Mouse (Mus musculus): Measurements from ENCODE around the gene Gpr152.

The Gpr152 gene

GRCm38 (mm10) chr19:4139446-4139845, at the start of gene Gpr152:
TSS of gene Gpr152 (plus strand) at chr19:4139787.
- DNase-seq (ENCODE audit: low spot score), result no peak

- no peak for DNase-seq (ENCODE audit: low spot score)
These were observed 49.1 kb upstream of the Gpr152 start for GRCm38 (mm10) chr19:4090446-4090845.

- no peak for DNase-seq (ENCODE audit: low spot score)
These were observed 48.2 kb upstream of the Gpr152 start for GRCm38 (mm10) chr19:4091383-4091782.

- DNase-seq (ENCODE audit: low spot score), result no peak
These were observed 46.8 kb upstream of the Gpr152 start for GRCm38 (mm10) chr19:4092750-4093149.

GRCm38 (mm10) chr19:4093772-4094171, 45.8 kb upstream of the Gpr152 start:
- DNase-seq (ENCODE audit: low spot score), result no peak

- no peak for DNase-seq (ENCODE audit: low spot score)
These were observed 45.2 kb upstream of the Gpr152 start for GRCm38 (mm10) chr19:4094348-4094747.

- DNase-seq (ENCODE audit: low spot score), result no peak
These were observed 44.7 kb upstream of the Gpr152 start for GRCm38 (mm10) chr19:4094774-4095303.

GRCm38 (mm10) chr19:4095802-4096201, 43.8 kb upstream of the Gpr152 start:
- no peak for DNase-seq (ENCODE audit: low spot score)

GRCm38 (mm10) chr19:4096642-4097440, 42.7 kb upstream of the Gpr152 start, which contains the start of gene Cdk2ap2:
TSS of gene Cdk2ap2 (plus strand) at chr19:4097182.
- DNase-seq (ENCODE audit: low spot score), result peak; percentile 99

GRCm38 (mm10) chr19:4097441-4097825, 42.2 kb upstream of the Gpr152 start:
- DNase-seq (ENCODE audit: low spot score), result no peak

- DNase-seq (ENCODE audit: low spot score), result no peak
These were observed 41.2 kb upstream of the Gpr152 start for GRCm38 (mm10) chr19:4098426-4098825.

GRCm38 (mm10) chr19:4099056-4099455, 40.5 kb upstream of the Gpr152 start:
- DNase-seq (ENCODE audit: low spot score), result peak; percentile 79

GRCm38 (mm10) chr19:4099837-4100717, 39.5 kb upstream of the Gpr152 start, which contains the start of gene Pitpnm1:
TSS of gene Pitpnm1 (plus strand) at chr19:4099998.
- DNase-seq (ENCODE audit: low spot score), result peak; percentile 44

- no peak for DNase-seq (ENCODE audit: low spot score)
These were observed 38.8 kb upstream of the Gpr152 start for GRCm38 (mm10) chr19:4100718-4101261.

GRCm38 (mm10) chr19:4101466-4101865, 38.1 kb upstream of the Gpr152 start:
- DNase-seq (ENCODE audit: low spot score), result no peak

- no peak for DNase-seq (ENCODE audit: low spot score)
These were observed 37.5 kb upstream of the Gpr152 start for GRCm38 (mm10) chr19:4102049-4102448.

GRCm38 (mm10) chr19:4102626-4103025, 37.0 kb upstream of the Gpr152 start:
- no peak for DNase-seq (ENCODE audit: low spot score)

GRCm38 (mm10) chr19:4103294-4103693, 36.3 kb upstream of the Gpr152 start:
- no peak for DNase-seq (ENCODE audit: low spot score)

GRCm38 (mm10) chr19:4103792-4104191, 35.8 kb upstream of the Gpr152 start:
- no peak for DNase-seq (ENCODE audit: low spot score)

- no peak for DNase-seq (ENCODE audit: low spot score)
These were observed 34.9 kb upstream of the Gpr152 start for GRCm38 (mm10) chr19:4104675-4105194.

GRCm38 (mm10) chr19:4106654-4107053, 32.9 kb upstream of the Gpr152 start:
- no peak for DNase-seq (ENCODE audit: low spot score)

GRCm38 (mm10) chr19:4108535-4108934, 31.1 kb upstream of the Gpr152 start:
- DNase-seq (ENCODE audit: low spot score), result no peak
